Mouse (Mus musculus) neural tube, embryonic 12.5 days (tissue): ENCODE data around the gene Slc25a47. TPM values are rescaled to one million over a fixed set of nuclear protein-coding genes. Genes with fewer than 3 reads are reported as not detected.

Source experiments
- ATAC-seq: fragments of 200-750 bp; cut with Nextera tagmentation; 2 replicates; pipeline ENCODE4 v1.8.0; 2017; ENCODE audit warnings: low read depth, mild to moderate bottlenecking, moderate TSS enrichment, moderate library complexity; ENCODE audit not compliant: low FRiP score
- H3K27ac ChIP-seq: fragments of 300-500 bp; sonication (generic); 2 replicates; pipeline ENCODE4 v1.5.1; 2016
- H3K27me3 ChIP-seq: fragments of 300-500 bp; sonication (generic); replicated peaks from 2 replicates; pipeline ENCODE4 v1.6.1; 2016; ENCODE audit warnings: mild to moderate bottlenecking
- H3K36me3 ChIP-seq: fragments of 300-500 bp; sonication (generic); 2 replicates; pipeline ENCODE4 v1.6.1; 2016; ENCODE audit warnings: mild to moderate bottlenecking
- H3K4me1 ChIP-seq: fragments of 300-500 bp; sonication (generic); 2 replicates; pipeline ENCODE4 v1.6.1; 2016
- H3K4me2 ChIP-seq: fragments of 300-500 bp; sonication (generic); replicated peaks from 2 replicates; pipeline ENCODE4 v1.6.1; 2016; ENCODE audit warnings: mild to moderate bottlenecking
- H3K4me3 ChIP-seq: fragments of 300-500 bp; sonication (generic); 2 replicates; pipeline ENCODE4 v1.5.1; 2016
- H3K9ac ChIP-seq: fragments of 300-500 bp; sonication (generic); 2 replicates; pipeline ENCODE4 v1.6.1; 2016; ENCODE audit warnings: mild to moderate bottlenecking
- H3K9me3 ChIP-seq: fragments of 300-500 bp; sonication (generic); 2 replicates; pipeline ENCODE4 v1.6.1; 2016; ENCODE audit warnings: mild to moderate bottlenecking
- WGBS: fragments of 180-500 bp; shearing (Covaris S2); methylation state at CpG from one replicate; pipeline ENCODE4 v1.1.7; 2016; 5-methylcytosine and 5-hydroxymethylcytosine counted together
- microRNA counts: library from miRNA; unstranded; fragments of <30 nt; microRNA quantifications from one replicate; lab custom pipeline; 2017
- microRNA-seq: library from miRNA; unstranded; fragments of <30 nt; microRNA quantifications from one replicate; pipeline ENCODE4, GENCODE M21; 2017
- polyA plus RNA-seq: library from polyadenylated mRNA; unstranded; fragments of >200 nt; fragmentation: Nextera tagmentation; extraction: Ambion mirVana; gene quantifications from 2 replicates; pipeline ENCODE4 v1.2.1, GENCODE M21; 2016

Slc25a47 gene
- polyA plus RNA-seq, 1 experiment from 2014 or later: 12.2 TPM

DNA sequence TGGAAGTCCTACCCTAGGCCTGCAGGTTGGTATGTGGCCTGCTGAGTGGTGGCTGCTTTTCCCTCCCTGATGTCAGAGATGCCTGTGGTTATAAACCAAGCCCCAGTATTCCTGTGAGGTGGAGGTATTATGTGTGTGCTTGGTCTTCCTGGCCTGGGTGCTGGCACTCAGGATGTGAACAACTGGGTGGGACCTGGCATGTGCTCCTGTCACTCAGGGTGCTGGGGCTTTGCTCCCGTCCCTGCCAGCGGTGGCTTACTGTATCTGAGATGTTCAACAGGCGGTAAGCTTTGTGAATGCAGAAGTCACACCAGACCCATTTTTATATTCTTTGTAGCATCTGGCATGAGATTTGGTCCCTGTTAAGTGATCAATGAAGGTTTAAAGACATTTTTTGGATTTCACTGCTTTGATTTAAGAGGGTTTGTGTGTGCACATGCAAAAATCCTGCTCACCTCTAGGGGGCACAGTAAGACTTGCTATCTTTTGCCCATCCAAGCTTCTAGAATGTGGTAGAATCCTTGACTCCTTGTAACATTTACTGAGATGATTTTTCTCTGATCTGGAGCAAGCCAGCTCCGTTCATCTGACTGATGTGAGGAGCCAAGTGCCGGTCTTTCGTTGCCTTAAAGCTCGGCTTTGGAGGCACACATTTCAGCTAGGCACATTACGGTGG is 67.9 kb downstream of the Slc25a47 start:
- Histone ChIP-seq H3K4me2 (no peak overlapping the region), H3K9me3 (no peaks in the 10 kb centered on the region), H3K4me3 (no peak overlapping the region), H3K27me3 (no peaks in the 10 kb centered on the region), H3K27ac (no peak overlapping the region), H3K4me1 (peaks cover 41% of the 10 kb centered on the region), H3K9ac (no peak overlapping the region), H3K36me3 (peaks cover 1% of the 10 kb centered on the region; the same call in 1 of the 2 replicates)
- WGBS: 79% methylated on average over 8 of the region's 8 CpGs
- ATAC-seq: no peak

DNA sequence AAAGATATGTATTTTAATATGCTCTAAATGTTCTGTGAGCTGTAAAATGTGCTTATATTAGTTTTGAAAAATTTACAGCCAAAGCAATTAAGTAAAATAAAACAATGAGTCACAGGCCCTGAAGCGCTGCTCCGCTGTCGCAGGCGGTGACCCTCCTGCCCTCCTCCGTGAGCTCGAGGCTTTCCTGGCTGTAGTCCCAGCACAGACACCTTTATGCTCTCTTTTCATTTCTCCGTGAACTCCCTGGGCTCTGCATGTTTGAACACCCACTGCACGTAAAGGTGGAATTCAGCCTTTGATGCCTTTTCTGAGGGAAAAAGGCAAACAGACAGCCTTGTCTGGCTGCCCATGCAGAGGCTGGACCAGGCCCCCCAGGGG is 68.4 kb downstream of the Slc25a47 start:
- H3K36me3 ChIP-seq: no peaks in the 10 kb centered on the region
- no peaks in the 10 kb centered on the region for H3K9me3 ChIP-seq
- peaks cover 46% of the 10 kb centered on the region for H3K4me1 ChIP-seq
- WGBS: 42% methylated on average over 8 of the region's 8 CpGs
- H3K4me3 ChIP-seq: no peak overlapping the region
- H3K27ac ChIP-seq: no peak overlapping the region
- ATAC-seq: no peak
- no peaks in the 10 kb centered on the region for H3K27me3 ChIP-seq
- no peak overlapping the region for H3K9ac ChIP-seq
- no peak overlapping the region for H3K4me2 ChIP-seq

DNA sequence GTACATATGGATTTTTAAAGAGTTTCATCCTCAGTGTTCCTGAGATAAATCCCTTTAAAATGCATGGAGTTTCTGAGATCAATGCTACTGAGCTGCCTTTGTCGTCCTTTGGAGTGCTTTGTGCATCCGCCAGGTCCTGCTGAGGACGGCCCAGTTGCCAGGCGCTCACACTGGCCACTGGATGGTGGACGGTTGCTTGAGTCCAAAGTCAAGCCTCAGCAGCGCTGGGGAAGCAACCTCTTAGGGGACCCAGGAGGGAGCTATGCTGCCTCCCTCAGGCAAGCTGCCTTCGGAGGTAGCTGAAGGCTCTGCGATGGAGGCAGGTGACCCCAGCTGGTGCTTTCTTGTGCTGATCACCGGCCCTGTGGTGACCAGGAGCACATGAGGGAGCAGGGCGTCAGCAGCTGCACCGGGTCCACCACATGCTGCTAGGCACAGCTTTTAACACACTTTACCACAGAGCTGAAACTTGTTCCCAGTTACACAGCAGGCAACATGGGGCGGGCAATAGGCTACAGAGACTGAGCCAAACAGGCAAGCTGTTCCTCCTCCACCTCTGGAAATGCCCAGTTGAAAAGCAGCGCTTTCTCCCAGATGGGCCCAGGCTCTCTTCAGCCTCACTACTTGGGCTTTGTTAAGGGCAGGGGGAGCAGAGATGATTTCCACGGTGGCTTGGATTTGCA is 69.9 kb downstream of the Slc25a47 start:
- Histone ChIP-seq H3K9ac (no peak overlapping the region), H3K27ac (peak overlapping the region; percentile 67; the same call in 1 of the 2 replicates), H3K4me2 (peak overlapping the region; percentile 21; the same call in 1 of the 2 replicates), H3K4me1 (peaks cover 54% of the 10 kb centered on the region), H3K4me3 (no peak overlapping the region), H3K9me3 (no peaks in the 10 kb centered on the region), H3K36me3 (no peaks in the 10 kb centered on the region), H3K27me3 (no peaks in the 10 kb centered on the region)
- WGBS: 26% methylated on average over 14 of the region's 14 CpGs
- ATAC-seq: peak; percentile 31; the same call in 1 of the 2 replicates

- H3K27ac ChIP-seq: 0 out of 2 replicates have a peak overlapping the region, but pooled peaks have one; percentile 4
- no peaks in the 10 kb centered on the region for H3K27me3 ChIP-seq
- peak overlapping the region; percentile 31; the same call in 1 of the 2 replicates for H3K4me2 ChIP-seq
- H3K36me3 ChIP-seq: no peaks in the 10 kb centered on the region
- WGBS: 36% methylated on average over 12 of the region's 12 CpGs
- peak; percentile 23; the same call in 1 of the 2 replicates for ATAC-seq
- H3K9ac ChIP-seq: no peak overlapping the region
- H3K4me1 ChIP-seq: peaks cover 56% of the 10 kb centered on the region
- H3K4me3 ChIP-seq: no peak overlapping the region
- H3K9me3 ChIP-seq: no peaks in the 10 kb centered on the region
Measured at GRCm38 (mm10) chr12:108906398-108906797, 70.6 kb downstream of the Slc25a47 start.

MicroRNA genes within 50 kb of the gene (microRNA counts, 519-probe panel; counts per million panel counts)
- microRNA mmu-miR-345-3p (lab: Ali Mortazavi, UCI) (342 counts per million, percentile 67 among the panel's probes with 10 or more counts), microRNA mmu-miR-345-5p (lab: Ali Mortazavi, UCI) (342 counts per million, percentile 67 among the panel's probes with 10 or more counts)

Small RNAs within 50 kb of the gene (microRNA-seq; reads per million reads assigned to microRNA genes)
- 83.9 reads per million, percentile 48 among the genes with 10 or more reads in this experiment for gene Mir345

Other genes with a start within 250 kb of the Slc25a47 start
- gene Degs2, start 133.7 kb upstream of the Slc25a47 start, polyA plus RNA-seq: 1.7 and 2.6 TPM in 2 replicates
- 18.4 and 19.8 TPM in 2 replicates for gene Yy1, start 43.1 kb upstream of the Slc25a47 start, polyA plus RNA-seq
- gene Slc25a29, start 163 bp upstream of the Slc25a47 start, polyA plus RNA-seq: 15.4 and 16.0 TPM in 2 replicates
- gene Wdr25, start 57.6 kb downstream of the Slc25a47 start, polyA plus RNA-seq: 7.0 and 9.8 TPM in 2 replicates
- 120 and 123 TPM in 2 replicates for gene Wars, start 58.1 kb downstream of the Slc25a47 start, polyA plus RNA-seq
- 23.3 and 25.1 TPM in 2 replicates for gene Begain, start 232.2 kb downstream of the Slc25a47 start, polyA plus RNA-seq